Mouse (Mus musculus): Measurements from ENCODE around the gene Tnfrsf14. TPM values are rescaled to one million over a fixed set of nuclear protein-coding genes. Genes with fewer than 3 reads are reported as not detected.

Gene Tnfrsf14
- polyA plus RNA-seq, 1 experiment from 2014 or later: 2.9 TPM

GRCm38 (mm10) chr4:154961226-154961738 lies 32.9 kb upstream of the Tnfrsf14 start:
- no peak for ATAC-seq (ENCODE audit: insufficient number of reproducible peaks, low FRiP score)
- H3K4me1 ChIP-seq (replicated peaks): peaks cover 53% of the 10 kb centered on the region
- H3K27me3 ChIP-seq (replicated peaks): peaks cover 70% of the 10 kb centered on the region
- H3K9ac ChIP-seq: peak overlapping the region; percentile 58
- H3K4me2 ChIP-seq: peak overlapping the region; percentile 72
- peak overlapping the region; percentile 48 for H3K4me3 ChIP-seq
- no peaks in the 10 kb centered on the region for H3K9me3 ChIP-seq (replicated peaks)
- peaks cover 4% of the 10 kb centered on the region; the same call in 1 of the 2 replicates for H3K36me3 ChIP-seq
- H3K27ac ChIP-seq (ENCODE audit: poor library complexity, severe bottlenecking): no peak overlapping the region
- WGBS: under 1% methylated on average over 47 of the region's 47 CpGs

- H3K9me3 ChIP-seq (replicated peaks): no peaks in the 10 kb centered on the region
- H3K9ac ChIP-seq: peak within 1 kb of the TSS; percentile 58
- no peak within 1 kb of the TSS for H3K27ac ChIP-seq (ENCODE audit: poor library complexity, severe bottlenecking)
- H3K4me1 ChIP-seq (replicated peaks): peaks cover 48% of the 10 kb centered on the region
- peak within 1 kb of the TSS; percentile 48 for H3K4me3 ChIP-seq
- H3K4me2 ChIP-seq: peak within 1 kb of the TSS; percentile 72
- under 1% methylated on average over 61 of the region's 65 CpGs for WGBS
- ATAC-seq (ENCODE audit: insufficient number of reproducible peaks, low FRiP score): no peak
- H3K27me3 ChIP-seq (replicated peaks): peaks cover 75% of the 10 kb centered on the region
- no peaks in the 10 kb centered on the region for H3K36me3 ChIP-seq
These were observed 32.4 kb upstream of the Tnfrsf14 start, which contains the start of gene Hes5 for GRCm38 (mm10) chr4:154960690-154961225. Gene Hes5 (plus strand): TSS chr4:154960923.

- peak overlapping the region; percentile 48 for H3K4me3 ChIP-seq
- H3K27ac ChIP-seq (ENCODE audit: poor library complexity, severe bottlenecking): no peak overlapping the region
- peak overlapping the region; percentile 58 for H3K9ac ChIP-seq
- WGBS: 21% methylated on average over 20 of the region's 20 CpGs
- no peak for ATAC-seq (ENCODE audit: insufficient number of reproducible peaks, low FRiP score)
- no peaks in the 10 kb centered on the region for H3K36me3 ChIP-seq
- no peaks in the 10 kb centered on the region for H3K9me3 ChIP-seq (replicated peaks)
- peaks cover 81% of the 10 kb centered on the region for H3K27me3 ChIP-seq (replicated peaks)
- peaks cover 42% of the 10 kb centered on the region for H3K4me1 ChIP-seq (replicated peaks)
- H3K4me2 ChIP-seq: peak overlapping the region; percentile 72
These were observed 31.8 kb upstream of the Tnfrsf14 start for GRCm38 (mm10) chr4:154960021-154960689.

GRCm38 (mm10) chr4:154958621-154959020 lies 30.3 kb upstream of the Tnfrsf14 start:
- Histone ChIP-seq H3K4me1 (replicated peaks) (peaks cover 37% of the 10 kb centered on the region), H3K4me2 (peak overlapping the region; percentile 52), H3K36me3 (no peaks in the 10 kb centered on the region), H3K9ac (no peak overlapping the region), H3K4me3 (no peak overlapping the region), H3K9me3 (replicated peaks) (no peaks in the 10 kb centered on the region), H3K27ac (ENCODE audit: poor library complexity, severe bottlenecking) (no peak overlapping the region), H3K27me3 (replicated peaks) (peaks cover 96% of the 10 kb centered on the region)
- ATAC-seq (ENCODE audit: insufficient number of reproducible peaks, low FRiP score): no peak
- 11% methylated on average over 8 of the region's 8 CpGs for WGBS

GRCm38 (mm10) chr4:154958171-154958570 lies 29.8 kb upstream of the Tnfrsf14 start:
- 1% methylated on average over 15 of the region's 15 CpGs for WGBS
- no peak overlapping the region for H3K27ac ChIP-seq (ENCODE audit: poor library complexity, severe bottlenecking)
- H3K9ac ChIP-seq: peak overlapping the region; percentile 34
- H3K27me3 ChIP-seq (replicated peaks): peaks cover 97% of the 10 kb centered on the region
- H3K36me3 ChIP-seq: no peaks in the 10 kb centered on the region
- H3K4me3 ChIP-seq: peak overlapping the region; percentile 15
- H3K9me3 ChIP-seq (replicated peaks): no peaks in the 10 kb centered on the region
- H3K4me2 ChIP-seq: peak overlapping the region; percentile 52
- no peak for ATAC-seq (ENCODE audit: insufficient number of reproducible peaks, low FRiP score)
- H3K4me1 ChIP-seq (replicated peaks): peaks cover 33% of the 10 kb centered on the region

- Histone ChIP-seq H3K4me3 (no peak overlapping the region), H3K9ac (peak overlapping the region; percentile 34; the same call in 1 of the 2 replicates), H3K4me1 (replicated peaks) (peaks cover 28% of the 10 kb centered on the region), H3K4me2 (no peak overlapping the region), H3K27me3 (replicated peaks) (peaks cover 97% of the 10 kb centered on the region), H3K9me3 (replicated peaks) (no peaks in the 10 kb centered on the region), H3K27ac (ENCODE audit: poor library complexity, severe bottlenecking) (no peak overlapping the region), H3K36me3 (no peaks in the 10 kb centered on the region)
- ATAC-seq (ENCODE audit: insufficient number of reproducible peaks, low FRiP score): no peak
- WGBS: 44% methylated on average over 13 of the region's 13 CpGs
These were observed 29.1 kb upstream of the Tnfrsf14 start for GRCm38 (mm10) chr4:154957289-154957993.

GRCm38 (mm10) chr4:154956604-154957003 lies 28.2 kb upstream of the Tnfrsf14 start:
- ATAC-seq (ENCODE audit: insufficient number of reproducible peaks, low FRiP score): no peak
- Histone ChIP-seq H3K27ac (ENCODE audit: poor library complexity, severe bottlenecking) (no peak overlapping the region), H3K9ac (no peak overlapping the region), H3K9me3 (replicated peaks) (no peaks in the 10 kb centered on the region), H3K4me2 (no peak overlapping the region), H3K36me3 (no peaks in the 10 kb centered on the region), H3K4me1 (replicated peaks) (peaks cover 27% of the 10 kb centered on the region), H3K27me3 (replicated peaks) (peaks cover 97% of the 10 kb centered on the region), H3K4me3 (no peak overlapping the region)
- WGBS: 39% methylated on average over 9 of the region's 9 CpGs

- ATAC-seq (ENCODE audit: insufficient number of reproducible peaks, low FRiP score): no peak
- Histone ChIP-seq H3K27ac (ENCODE audit: poor library complexity, severe bottlenecking) (no peak overlapping the region), H3K9me3 (replicated peaks) (no peaks in the 10 kb centered on the region), H3K36me3 (no peaks in the 10 kb centered on the region), H3K9ac (no peak overlapping the region), H3K27me3 (replicated peaks) (peaks cover 93% of the 10 kb centered on the region), H3K4me1 (replicated peaks) (no peaks in the 10 kb centered on the region), H3K4me2 (peak overlapping the region; percentile 5; the same call in 1 of the 2 replicates), H3K4me3 (no peak overlapping the region)
- 2% methylated on average over 26 of the region's 26 CpGs for WGBS
These were observed 24.3 kb upstream of the Tnfrsf14 start for GRCm38 (mm10) chr4:154952461-154953241.

- Histone ChIP-seq H3K36me3 (no peaks in the 10 kb centered on the region), H3K27ac (ENCODE audit: poor library complexity, severe bottlenecking) (no peak overlapping the region), H3K27me3 (replicated peaks) (peaks cover 65% of the 10 kb centered on the region), H3K4me1 (replicated peaks) (0 out of 2 replicates have a peak, but pooled peaks cover 11% of the 10 kb centered on the region), H3K4me3 (no peak overlapping the region), H3K9me3 (replicated peaks) (no peaks in the 10 kb centered on the region), H3K9ac (no peak overlapping the region), H3K4me2 (no peak overlapping the region)
- 20% methylated on average over 16 of the region's 16 CpGs for WGBS
- ATAC-seq (ENCODE audit: insufficient number of reproducible peaks, low FRiP score): no peak
These were observed 21.2 kb upstream of the Tnfrsf14 start for GRCm38 (mm10) chr4:154949589-154949982.

GRCm38 (mm10) chr4:154948940-154949588 lies 20.7 kb upstream of the Tnfrsf14 start:
- no peak for ATAC-seq (ENCODE audit: insufficient number of reproducible peaks, low FRiP score)
- 63% methylated on average over 6 of the region's 6 CpGs for WGBS
- no peaks in the 10 kb centered on the region for H3K36me3 ChIP-seq
- no peak overlapping the region for H3K4me3 ChIP-seq
- 0 out of 2 replicates have a peak, but pooled peaks cover 11% of the 10 kb centered on the region for H3K4me1 ChIP-seq (replicated peaks)
- H3K9ac ChIP-seq: no peak overlapping the region
- H3K27ac ChIP-seq (ENCODE audit: poor library complexity, severe bottlenecking): no peak overlapping the region
- H3K4me2 ChIP-seq: no peak overlapping the region
- no peaks in the 10 kb centered on the region for H3K9me3 ChIP-seq (replicated peaks)
- H3K27me3 ChIP-seq (replicated peaks): peaks cover 59% of the 10 kb centered on the region

All from heart, embryonic 12.5 days (tissue).